Mouse (Mus musculus): Measurements from ENCODE around the gene Snrnp27. TPM values are rescaled to one million over a fixed set of nuclear protein-coding genes. Genes with fewer than 3 reads are reported as not detected.

Gene Snrnp27
- total RNA-seq, 2 experiments from 2014 or later = 43.2 to 47.2 TPM

Other genes starting within 250 kb of the Snrnp27 start
- gene C87436, start 246.1 kb downstream of the Snrnp27 start, total RNA-seq (2021) = 10 to 100 TPM in 1 of 2 experiments, 1 to 10 TPM in 1; 9.6 to 10.9 TPM
- 100 to 1,000 TPM; 147 to 159 TPM for gene Pcbp1, start 158.2 kb downstream of the Snrnp27 start, total RNA-seq (2021)
- gene Asprv1, start 56.4 kb downstream of the Snrnp27 start, total RNA-seq (2021) = not detected
- gene Mxd1, start 15.4 kb downstream of the Snrnp27 start, total RNA-seq (2021) = 1 to 10 TPM; 8.8 to 9.5 TPM
- gene Gmcl1, start 48.9 kb upstream of the Snrnp27 start, total RNA-seq (2021) = 1 to 10 TPM; 4.4 to 4.6 TPM
- gene Anxa4, start 109.1 kb upstream of the Snrnp27 start, total RNA-seq (2021) = 10 to 100 TPM; 36.1 to 42.0 TPM
- gene Aak1, start 165.0 kb upstream of the Snrnp27 start, total RNA-seq (2021) = 10 to 100 TPM; 71.1 to 75.1 TPM